Mouse (Mus musculus) intestine, embryonic 16.5 days (tissue): ENCODE data around the gene Plcl2. TPM values are rescaled to one million over a fixed set of nuclear protein-coding genes. Genes with fewer than 3 reads are reported as not detected.
A peak's percentile ranks its signal among the peaks of the same experiment; 100 is the strongest.
"Not testable (repeated sequence)": the region's sequence is repeated elsewhere in the genome, so short reads cannot be mapped to it uniquely, and the experiment has no call there.

Experiments
- ATAC-seq: fragments of 200-750 bp; cut with Nextera tagmentation; 2 replicates; pipeline ENCODE4 v1.8.0; 2017; ENCODE audit warnings: moderate TSS enrichment, moderate library complexity
- H3K27ac ChIP-seq: fragments of 300-500 bp; sonication (generic); 2 replicates; pipeline ENCODE4 v1.5.1; 2014; ENCODE audit warnings: mild to moderate bottlenecking, low read length
- H3K27me3 ChIP-seq: fragments of 300-500 bp; sonication (generic); replicated peaks from 2 replicates; pipeline ENCODE4 v1.6.1; 2014; ENCODE audit warnings: low read length, control low read depth, mixed read lengths; ENCODE audit not compliant: control insufficient read depth, insufficient read depth
- H3K36me3 ChIP-seq: fragments of 300-500 bp; sonication (generic); 2 replicates; pipeline ENCODE4 v1.6.1; 2014; ENCODE audit warnings: low read length, control low read depth; ENCODE audit not compliant: control insufficient read depth, insufficient read depth
- H3K4me1 ChIP-seq: fragments of 300-500 bp; sonication (generic); 2 replicates; pipeline ENCODE4 v1.6.1; 2014; ENCODE audit warnings: low read length, control low read depth, mixed read lengths; ENCODE audit not compliant: control insufficient read depth, insufficient read depth
- H3K4me2 ChIP-seq: fragments of 300-500 bp; sonication (generic); 2 replicates; pipeline ENCODE4 v1.6.1; 2014; ENCODE audit warnings: low read depth, low read length, control low read depth
- H3K4me3 ChIP-seq: fragments of 300-500 bp; sonication (generic); 2 replicates; pipeline ENCODE4 v1.5.1; 2014; ENCODE audit warnings: mild to moderate bottlenecking, low read length
- H3K9ac ChIP-seq: fragments of 300-500 bp; sonication (generic); 2 replicates; pipeline ENCODE4 v1.6.1; 2014; ENCODE audit warnings: low read depth, low read length
- H3K9me3 ChIP-seq: fragments of 300-500 bp; sonication (generic); 2 replicates; pipeline ENCODE4 v1.6.1; 2016; ENCODE audit warnings: low read length, control low read depth; ENCODE audit not compliant: control insufficient read depth
- WGBS: fragments of 180-500 bp; shearing (Covaris S2); extraction: QIAGEN DNeasy Blood & Tissue Kit; methylation state at CpG from one replicate; pipeline ENCODE4 v1.1.7; 2014; 5-methylcytosine and 5-hydroxymethylcytosine counted together
- polyA plus RNA-seq: library from polyadenylated mRNA; unstranded; fragments of >200 nt; fragmentation: Nextera tagmentation; extraction: Ambion mirVana; gene quantifications from 2 replicates; pipeline ENCODE4 v1.2.1, GENCODE M21; 2015

Gene Plcl2
- polyA plus RNA-seq, 1 experiment from 2014 or later = 4.0 TPM

DNA sequence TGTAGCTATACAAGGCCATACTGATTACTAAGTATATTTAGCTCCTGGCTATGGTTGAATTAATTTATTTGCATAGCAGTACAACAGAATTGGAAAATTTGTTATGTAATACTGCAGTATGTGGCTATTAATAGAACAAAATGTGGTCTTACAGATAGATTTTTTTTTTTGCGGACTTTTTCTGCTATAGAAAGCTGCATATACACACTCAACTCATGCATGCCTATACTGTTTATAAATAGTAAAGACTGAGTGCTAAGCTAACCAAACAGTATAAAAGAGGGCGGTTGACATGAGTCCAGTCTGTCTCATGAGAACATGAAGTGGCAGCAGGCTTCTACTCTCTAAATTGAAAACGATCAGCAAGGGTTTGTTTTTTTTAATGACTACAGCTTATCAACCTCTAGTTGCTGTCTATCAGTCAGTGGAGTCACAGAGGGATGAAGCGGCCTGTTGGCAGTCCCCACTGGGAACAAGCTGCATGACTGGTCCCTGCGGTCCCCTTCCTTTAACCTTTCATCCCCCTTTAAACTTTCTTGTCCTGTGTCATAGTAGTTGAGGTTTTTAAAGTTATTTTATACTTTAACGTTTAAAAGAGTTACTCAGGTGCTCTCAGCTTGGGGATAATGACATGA lies 8.7 kb downstream of the Plcl2 start:
- Histone ChIP-seq H3K4me3 (no peak overlapping the region), H3K4me1 (peaks cover 12% of the 10 kb centered on the region; the same call in 1 of the 2 replicates), H3K27me3 (no peaks in the 10 kb centered on the region), H3K9me3 (no peaks in the 10 kb centered on the region), H3K4me2 (no peak overlapping the region), H3K36me3 (no peaks in the 10 kb centered on the region), H3K27ac (no peak overlapping the region), H3K9ac (no peak overlapping the region)
- 65% methylated on average over 6 of the region's 6 CpGs for WGBS
- ATAC-seq = no peak

GRCm38 (mm10) chr17:50519588-50519987 lies 10.4 kb downstream of the Plcl2 start:
- no peaks in the 10 kb centered on the region for H3K9me3 ChIP-seq
- no peak overlapping the region for H3K9ac ChIP-seq
- peak overlapping the region; percentile 19; the same call in 1 of the 2 replicates for H3K4me2 ChIP-seq
- ATAC-seq = peak; percentile 70
- H3K4me3 ChIP-seq = no peak overlapping the region
- WGBS = 73% methylated on average over 5 of the region's 5 CpGs
- H3K27ac ChIP-seq = peak overlapping the region; percentile 41
- H3K4me1 ChIP-seq = peaks cover 8% of the 10 kb centered on the region; the same call in 1 of the 2 replicates
- H3K36me3 ChIP-seq = no peaks in the 10 kb centered on the region
- H3K27me3 ChIP-seq = no peaks in the 10 kb centered on the region

- Histone ChIP-seq H3K4me1 (peaks cover 8% of the 10 kb centered on the region; the same call in 1 of the 2 replicates), H3K27me3 (no peaks in the 10 kb centered on the region), H3K9ac (no peak overlapping the region), H3K9me3 (no peaks in the 10 kb centered on the region), H3K4me2 (no peak overlapping the region), H3K4me3 (no peak overlapping the region), H3K27ac (no peak overlapping the region), H3K36me3 (no peaks in the 10 kb centered on the region)
- no peak for ATAC-seq
- WGBS = 81% methylated on average over 5 of the region's 5 CpGs
Observed at GRCm38 (mm10) chr17:50522473-50523083, 13.4 kb downstream of the Plcl2 start.

- ATAC-seq = no peak
Observed at GRCm38 (mm10) chr17:50524970-50525369, 15.8 kb downstream of the Plcl2 start.

DNA sequence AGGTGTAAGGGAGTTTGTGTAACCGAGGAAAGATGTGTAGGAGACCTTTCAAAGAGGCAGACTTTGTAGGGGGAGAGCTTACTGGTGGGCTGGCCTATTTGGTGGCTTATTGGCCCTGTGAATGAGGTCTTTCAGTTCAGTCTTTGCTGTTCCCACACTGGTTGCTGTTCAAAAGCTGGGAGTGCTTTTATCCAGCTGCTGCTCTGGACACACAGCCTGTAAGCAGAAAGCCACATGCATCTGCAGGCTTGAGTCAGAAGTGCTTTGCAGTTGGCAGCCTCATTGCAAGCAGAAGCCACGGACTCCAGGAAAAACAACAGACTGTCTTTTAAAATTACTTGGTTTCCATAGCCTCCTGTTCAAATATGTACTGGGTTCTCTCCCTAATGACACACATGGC lies 16.6 kb downstream of the Plcl2 start:
- no peak overlapping the region for H3K9ac ChIP-seq
- no peak for ATAC-seq
- no peaks in the 10 kb centered on the region for H3K9me3 ChIP-seq
- no peak overlapping the region for H3K4me3 ChIP-seq
- peaks cover 4% of the 10 kb centered on the region; the same call in 1 of the 2 replicates for H3K4me1 ChIP-seq
- no peaks in the 10 kb centered on the region for H3K27me3 ChIP-seq
- 39% methylated on average over 2 of the region's 2 CpGs for WGBS
- no peak overlapping the region for H3K27ac ChIP-seq
- no peaks in the 10 kb centered on the region for H3K36me3 ChIP-seq
- H3K4me2 ChIP-seq = no peak overlapping the region

More at GRCm38 (mm10) chr17:50524970-50525369, 15.8 kb downstream of the Plcl2 start:
- peaks cover 4% of the 10 kb centered on the region; the same call in 1 of the 2 replicates for H3K4me1 ChIP-seq
- no peak overlapping the region for H3K4me3 ChIP-seq
- H3K27ac ChIP-seq = no peak overlapping the region
- no peaks in the 10 kb centered on the region for H3K9me3 ChIP-seq
- H3K27me3 ChIP-seq = no peaks in the 10 kb centered on the region
- H3K36me3 ChIP-seq = no peaks in the 10 kb centered on the region
- H3K9ac ChIP-seq = no peak overlapping the region
- WGBS = 72% methylated on average over 6 of the region's 6 CpGs
- no peak overlapping the region for H3K4me2 ChIP-seq

DNA sequence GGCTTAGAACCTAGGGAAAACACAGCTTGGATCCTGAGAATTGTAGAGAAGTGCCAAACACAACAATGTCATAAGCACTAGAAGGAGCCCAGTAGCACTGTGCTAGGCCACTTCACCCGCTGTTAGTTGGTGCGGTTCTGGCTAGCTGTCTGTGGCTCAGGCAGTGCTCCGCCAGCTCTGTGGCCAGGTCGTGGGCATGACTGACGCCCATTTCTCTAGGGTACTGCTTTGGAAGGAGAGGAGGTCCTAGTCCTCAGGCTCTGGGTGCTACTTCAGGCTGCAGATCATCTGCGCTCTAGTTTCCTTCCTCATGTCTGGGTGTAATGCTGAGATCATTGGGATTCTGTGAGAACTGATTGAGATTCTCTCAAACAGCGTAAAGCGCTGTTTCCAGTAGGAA lies 20.9 kb downstream of the Plcl2 start:
- no peaks in the 10 kb centered on the region for H3K27me3 ChIP-seq
- no peak overlapping the region for H3K4me3 ChIP-seq
- no peak overlapping the region for H3K9ac ChIP-seq
- no peak overlapping the region for H3K27ac ChIP-seq
- no peaks in the 10 kb centered on the region for H3K36me3 ChIP-seq
- no peaks in the 10 kb centered on the region for H3K9me3 ChIP-seq
- no peak overlapping the region for H3K4me2 ChIP-seq
- H3K4me1 ChIP-seq = no peaks in the 10 kb centered on the region
- no peak for ATAC-seq
- WGBS = 83% methylated on average over 8 of the region's 8 CpGs

- H3K4me3 ChIP-seq, H3K4me2 ChIP-seq, H3K36me3 ChIP-seq, H3K27ac ChIP-seq, H3K9me3 ChIP-seq, H3K4me1 ChIP-seq, H3K27me3 ChIP-seq, H3K9ac ChIP-seq, ATAC-seq: not testable (repeated sequence)
- 90% methylated on average over 2 of the region's 2 CpGs for WGBS
Observed at GRCm38 (mm10) chr17:50534889-50535288, 25.7 kb downstream of the Plcl2 start.

DNA sequence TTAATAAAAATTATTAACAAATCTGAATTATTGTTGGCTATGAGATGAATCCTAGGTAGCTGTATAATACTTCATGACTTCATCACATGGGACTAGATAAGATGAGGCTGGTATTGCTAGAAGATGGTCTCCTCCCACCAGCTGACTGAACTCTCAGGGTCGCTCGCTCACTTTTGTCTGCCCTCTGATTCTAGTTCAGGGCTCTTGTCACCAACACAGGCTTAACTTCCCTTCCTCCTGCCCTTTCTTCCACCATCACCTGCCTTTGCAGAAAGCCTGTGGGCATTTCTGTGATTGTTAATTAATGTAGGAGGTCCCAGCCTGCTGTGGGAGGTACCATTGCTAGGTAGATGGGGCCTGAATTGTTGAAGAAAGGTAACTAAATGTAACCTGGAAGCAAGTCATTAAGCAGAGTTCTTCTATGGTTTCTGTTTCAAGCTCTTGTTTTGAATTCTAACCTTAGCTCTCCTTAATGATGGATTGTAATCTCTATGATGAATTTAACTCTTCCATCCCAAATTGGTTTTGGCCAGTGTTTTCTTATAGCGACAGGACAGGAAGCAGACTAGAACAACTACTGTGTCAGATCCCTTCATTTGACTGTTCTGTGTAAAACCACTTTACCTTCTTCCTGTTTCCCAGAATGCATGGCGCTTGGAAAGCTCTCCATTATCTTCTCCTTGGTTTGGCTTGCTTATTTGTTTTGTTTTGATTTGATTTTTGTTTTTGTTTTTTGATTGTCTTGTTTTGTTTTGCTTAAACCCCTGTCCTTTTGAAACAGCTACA lies 27.4 kb downstream of the Plcl2 start:
- Histone ChIP-seq H3K9me3 (no peaks in the 10 kb centered on the region), H3K36me3 (no peaks in the 10 kb centered on the region), H3K27ac (no peak overlapping the region), H3K4me1 (no peaks in the 10 kb centered on the region), H3K4me3 (no peak overlapping the region), H3K27me3 (no peaks in the 10 kb centered on the region), H3K4me2 (no peak overlapping the region), H3K9ac (no peak overlapping the region)
- 90% methylated on average over 4 of the region's 4 CpGs for WGBS
- no peak for ATAC-seq

GRCm38 (mm10) chr17:50537786-50538185 lies 28.6 kb downstream of the Plcl2 start:
- no peak overlapping the region for H3K27ac ChIP-seq
- H3K9ac ChIP-seq = no peak overlapping the region
- 85% methylated on average over 2 of the region's 2 CpGs for WGBS
- H3K9me3 ChIP-seq = peaks cover 5% of the 10 kb centered on the region; the same call in 1 of the 2 replicates
- no peaks in the 10 kb centered on the region for H3K36me3 ChIP-seq
- no peak for ATAC-seq
- H3K27me3 ChIP-seq = no peaks in the 10 kb centered on the region
- no peak overlapping the region for H3K4me3 ChIP-seq
- H3K4me2 ChIP-seq = no peak overlapping the region
- H3K4me1 ChIP-seq = no peaks in the 10 kb centered on the region
